Mouse (Mus musculus) colon, adult 2 months (tissue): Measurements from ENCODE around the gene Ssb. TPM values are rescaled to one million over a fixed set of nuclear protein-coding genes. Genes with fewer than 3 reads are reported as not detected.

Experiments
- polyA plus RNA-seq: library from polyadenylated mRNA; depleted of rRNA; stranded (reverse); fragments of >200 nt; gene quantifications from 2 replicates; pipeline ENCODE4 v1.2.3, GENCODE M21; 2012; rRNA removed

The Ssb gene
- 0.64 and 0.72 TPM in 2 replicates for polyA plus RNA-seq

GRCm38 (mm10) chr2:69861485-69862091, at the start of gene Ssb:
Gene Ssb (plus strand): TSS chr2:69861562.

DNA sequence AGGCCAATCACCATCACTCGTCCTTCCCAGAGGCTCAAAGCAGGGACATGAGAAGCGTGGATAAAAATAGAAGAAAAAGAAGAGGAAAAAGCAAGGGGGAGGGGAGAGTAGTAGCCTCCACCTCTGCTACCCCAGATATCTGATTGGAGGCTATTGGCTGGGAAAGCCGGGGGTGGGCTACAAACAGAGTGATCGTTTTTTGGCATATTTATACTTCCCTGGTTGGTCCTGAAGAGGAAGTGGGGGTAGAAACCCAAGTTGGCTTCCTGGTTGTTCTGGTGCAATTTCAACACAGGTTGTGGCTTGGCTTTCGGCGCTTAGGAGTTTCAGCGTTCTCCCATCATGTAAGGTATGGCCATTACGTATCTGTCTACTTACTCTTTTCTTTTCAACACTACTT, 39.7 kb upstream of the Ssb start, which contains the start of gene Klhl23:
Gene Klhl23, plus strand, starts transcription at position 234 of the 400 bp plus-strand sequence.

DNA sequence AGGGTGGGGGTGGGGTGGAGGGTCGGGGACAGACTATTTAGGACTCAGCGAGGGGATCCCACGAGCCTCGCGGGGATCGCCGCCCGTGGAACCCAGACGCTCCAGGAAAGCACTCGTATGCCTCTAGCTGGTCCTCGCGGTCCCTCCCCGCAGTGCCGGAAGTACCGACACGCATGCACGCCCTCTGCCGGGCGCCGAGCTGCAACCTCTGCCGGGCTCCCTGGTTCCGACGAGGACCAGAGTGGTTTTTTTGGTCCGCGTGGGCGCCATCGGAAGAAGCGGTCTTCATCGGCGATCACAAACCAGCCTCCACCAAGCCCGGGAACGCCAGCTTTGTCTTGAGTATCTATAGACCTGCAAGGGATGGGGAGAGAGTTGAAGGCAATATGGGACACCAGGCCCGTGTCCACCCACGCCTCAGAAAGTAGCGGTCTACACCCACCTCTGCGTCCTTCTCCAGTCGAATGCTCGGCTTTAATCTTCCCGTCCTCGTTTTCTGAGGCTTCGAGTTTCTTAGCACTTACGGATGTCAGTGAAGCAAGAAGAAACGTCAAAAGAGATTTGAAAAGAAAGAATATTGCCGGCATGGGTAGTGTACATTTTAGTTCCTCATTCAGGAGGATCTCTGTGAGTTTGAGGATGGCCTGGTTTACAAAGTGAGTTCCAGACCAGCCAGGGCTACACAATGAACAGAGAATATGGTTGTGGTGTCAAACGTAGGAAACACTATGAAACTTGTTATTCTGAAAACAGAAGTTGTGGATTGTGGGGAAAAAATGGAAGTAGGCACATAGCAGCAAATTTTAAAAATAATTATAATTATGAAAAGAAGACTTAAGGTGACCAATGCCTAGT, 24.3 kb downstream of the Ssb start, which contains the start of gene Mettl5:
Gene Mettl5, minus strand, starts transcription at position 165 of the 855 bp plus-strand sequence.

DNA sequence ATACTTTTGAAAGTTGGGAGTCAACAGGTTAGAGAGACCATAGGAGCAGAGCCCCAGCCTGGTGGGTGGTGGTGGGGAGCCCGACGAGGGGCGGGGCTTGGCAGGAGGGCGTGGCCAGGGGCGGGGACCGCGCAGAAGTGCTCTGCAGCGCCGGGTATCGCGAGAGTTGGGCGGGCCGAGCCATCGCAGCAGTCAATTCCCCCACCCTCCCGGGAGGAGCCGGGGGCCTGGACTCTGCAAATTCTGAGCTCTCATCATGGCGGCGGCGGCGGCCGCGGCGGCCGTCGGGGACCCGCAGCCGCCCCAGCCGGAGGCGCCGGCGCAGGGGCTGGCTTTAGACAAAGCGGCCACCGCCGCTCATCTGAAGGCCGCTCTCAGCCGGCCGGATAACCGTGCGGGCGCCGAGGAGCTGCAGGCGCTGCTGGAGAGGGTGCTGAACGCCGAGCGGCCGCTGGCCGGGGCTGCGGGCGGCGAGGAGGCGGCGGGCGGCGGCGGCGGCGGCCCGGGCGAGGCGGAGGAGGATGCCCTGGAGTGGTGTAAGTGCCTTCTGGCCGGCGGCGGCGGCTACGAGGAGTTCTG, 35.8 kb downstream of the Ssb start, which contains the start of gene Ubr3:
Gene Ubr3, plus strand, starts transcription at position 208 of the 579 bp plus-strand sequence.

Other genes starting within 250 kb of the Ssb start
- 0.80 and 0.82 TPM in 2 replicates for gene Bbs5, start 214.4 kb upstream of the Ssb start, polyA plus RNA-seq
- not detected in 2 replicates for gene Klhl41, start 191.4 kb upstream of the Ssb start, polyA plus RNA-seq
- gene Fastkd1, start 148.0 kb upstream of the Ssb start, polyA plus RNA-seq = 5.2 and 6.6 TPM in 2 replicates
- 0.80 and 0.84 TPM in 2 replicates for gene Ppig, start 139.0 kb upstream of the Ssb start, polyA plus RNA-seq
- 0.09 and 0.13 TPM in 2 replicates for gene Ccdc173, start 72.0 kb upstream of the Ssb start, polyA plus RNA-seq
- 91.9 and 92.0 TPM in 2 replicates for gene Phospho2, start 71.9 kb upstream of the Ssb start, polyA plus RNA-seq
- gene Klhl23, start 39.6 kb upstream of the Ssb start, polyA plus RNA-seq = 3.9 and 5.0 TPM in 2 replicates
- gene Mettl5, start 24.1 kb downstream of the Ssb start, polyA plus RNA-seq = 6.2 and 9.6 TPM in 2 replicates
- 8.5 and 10.4 TPM in 2 replicates for gene Ubr3, start 35.7 kb downstream of the Ssb start, polyA plus RNA-seq
- gene Myo3b, start 177.6 kb downstream of the Ssb start, polyA plus RNA-seq = not detected in 2 replicates